Mouse (Mus musculus): Measurements from ENCODE around the gene Papss1.
A peak's percentile ranks its signal among the peaks of the same experiment; 100 is the strongest.

Papss1 gene

DNA sequence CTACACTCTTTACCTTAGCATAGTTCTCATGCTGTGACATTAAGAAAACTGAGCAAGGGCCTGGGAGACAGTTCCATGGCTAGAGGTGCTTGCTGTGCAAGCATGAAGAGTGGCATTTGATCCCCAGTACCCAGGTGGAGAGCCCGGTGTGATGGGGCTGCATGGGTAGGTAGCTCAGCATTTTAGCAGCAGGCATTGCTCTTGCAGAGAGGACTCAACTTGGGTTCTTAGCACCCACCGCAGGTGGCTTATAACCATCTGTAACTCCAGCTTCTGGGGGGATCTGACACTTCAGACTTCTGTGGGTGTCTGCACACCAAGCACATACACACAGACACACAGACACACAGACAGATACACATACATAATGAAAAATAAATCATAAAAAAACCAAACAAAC lies 69.5 kb downstream of the Papss1 start:
- no peak for DNase-seq (ENCODE audit: low read depth, low spot score)

DNA sequence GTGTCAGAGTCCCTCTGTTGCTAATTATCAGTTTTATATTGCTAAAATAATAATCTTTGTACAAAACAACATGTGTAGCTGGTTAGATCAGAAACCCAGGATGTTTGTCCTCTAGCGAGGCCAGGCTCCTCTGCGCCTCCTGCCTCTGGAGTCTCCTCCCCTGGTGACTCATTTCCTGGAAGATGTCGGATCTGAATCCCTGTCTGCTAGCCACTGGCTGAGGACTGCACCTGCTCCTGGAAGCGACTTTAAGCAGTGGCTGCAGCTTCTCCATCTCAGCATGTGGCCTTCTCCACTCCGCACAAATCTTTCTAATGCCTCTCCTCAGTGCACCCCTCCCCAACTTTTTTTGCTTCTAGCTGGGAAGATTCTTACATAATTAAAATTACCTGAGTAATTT lies 71.6 kb downstream of the Papss1 start:
- DNase-seq (ENCODE audit: low read depth, low spot score): peak; percentile 69

DNA sequence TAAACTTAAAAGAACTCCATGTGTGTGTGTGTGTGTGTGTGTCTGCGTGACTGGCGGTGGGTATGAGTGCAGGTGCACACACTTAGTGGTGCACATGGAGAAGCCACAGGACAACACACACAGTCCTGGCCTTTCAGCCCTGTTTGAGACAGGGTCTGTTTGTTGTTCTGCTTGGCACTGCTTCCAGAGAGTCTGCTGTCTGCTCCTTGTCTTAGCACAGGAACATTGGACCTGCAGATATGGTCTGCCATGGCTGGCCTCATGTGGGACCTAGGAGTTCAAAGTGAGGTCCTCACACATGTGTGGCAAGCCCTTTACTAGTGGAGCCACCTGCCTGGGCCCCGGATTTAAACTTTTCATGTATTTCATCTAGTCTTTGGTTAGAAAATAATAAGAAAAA lies 72.4 kb downstream of the Papss1 start:
- DNase-seq (ENCODE audit: low read depth, low spot score): no peak

DNA sequence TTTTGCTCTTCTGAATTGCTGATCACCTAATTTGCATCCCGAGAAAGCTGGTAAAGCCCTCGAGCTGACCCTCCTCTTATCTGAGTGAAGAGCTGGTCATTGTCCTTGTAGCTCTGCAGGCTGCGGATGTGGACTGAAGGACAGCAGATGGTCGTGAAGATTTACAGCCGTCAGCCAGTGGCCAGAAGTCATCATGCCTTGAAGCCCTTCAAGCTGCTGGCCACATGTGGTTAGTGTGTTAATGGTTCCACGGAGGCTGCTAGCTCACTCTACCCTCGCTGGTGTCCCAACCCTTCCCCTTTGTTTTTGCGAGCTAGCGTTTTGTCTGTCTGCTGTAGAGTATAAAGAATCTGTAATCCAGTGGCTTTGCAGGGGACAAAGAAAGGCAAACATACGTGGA lies 73.1 kb downstream of the Papss1 start:
- no peak for DNase-seq (ENCODE audit: low read depth, low spot score)

DNA sequence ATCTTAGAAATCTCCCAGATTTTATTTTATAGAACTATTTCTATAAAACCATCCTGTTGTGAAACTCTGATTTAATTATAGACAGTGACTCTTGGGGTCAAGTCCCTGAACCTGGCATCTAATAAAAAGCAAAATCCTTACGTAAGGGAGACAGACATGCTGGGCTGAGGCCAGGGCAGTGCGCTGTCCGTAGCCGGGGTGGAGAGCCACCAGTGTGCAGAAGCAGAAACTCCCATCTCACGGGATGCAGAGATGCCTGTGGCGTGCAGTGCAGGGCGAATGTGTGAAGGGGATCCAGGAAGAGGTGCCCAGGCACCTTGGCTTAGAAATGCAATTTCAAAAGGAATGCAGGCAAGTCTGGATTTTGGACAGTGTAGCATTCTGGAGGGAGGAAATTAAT lies 73.6 kb downstream of the Papss1 start:
- DNase-seq (ENCODE audit: low read depth, low spot score): no peak

DNA sequence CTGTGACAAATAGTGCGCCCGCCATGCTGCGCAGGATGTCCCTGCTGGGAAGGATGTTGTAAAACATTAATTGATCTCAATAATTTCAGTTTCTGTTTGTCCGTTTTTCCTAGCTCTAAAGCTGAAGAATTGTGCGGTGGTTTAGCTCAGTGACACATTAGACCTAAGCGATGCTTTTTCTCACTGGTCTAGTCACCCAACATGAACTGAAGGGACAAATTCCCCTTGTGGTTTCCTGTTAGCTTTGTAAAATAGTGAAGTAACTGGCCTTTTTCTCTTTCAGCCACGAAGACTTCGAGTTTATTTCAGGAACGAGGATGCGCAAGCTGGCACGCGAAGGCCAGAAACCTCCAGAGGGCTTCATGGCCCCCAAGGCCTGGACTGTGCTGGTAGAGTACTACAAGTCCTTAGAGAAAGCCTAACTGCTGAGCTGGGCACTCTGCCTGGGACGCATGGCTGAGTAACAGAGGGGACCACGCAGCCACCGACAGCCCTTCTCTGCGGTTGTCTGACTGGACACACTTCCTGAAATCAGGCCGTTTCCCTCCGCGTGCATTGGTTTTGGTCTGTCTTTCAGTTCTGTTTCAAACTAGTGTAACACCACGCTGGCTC lies 78.2 kb downstream of the Papss1 start:
- no peak for DNase-seq (ENCODE audit: low read depth, low spot score)

DNA sequence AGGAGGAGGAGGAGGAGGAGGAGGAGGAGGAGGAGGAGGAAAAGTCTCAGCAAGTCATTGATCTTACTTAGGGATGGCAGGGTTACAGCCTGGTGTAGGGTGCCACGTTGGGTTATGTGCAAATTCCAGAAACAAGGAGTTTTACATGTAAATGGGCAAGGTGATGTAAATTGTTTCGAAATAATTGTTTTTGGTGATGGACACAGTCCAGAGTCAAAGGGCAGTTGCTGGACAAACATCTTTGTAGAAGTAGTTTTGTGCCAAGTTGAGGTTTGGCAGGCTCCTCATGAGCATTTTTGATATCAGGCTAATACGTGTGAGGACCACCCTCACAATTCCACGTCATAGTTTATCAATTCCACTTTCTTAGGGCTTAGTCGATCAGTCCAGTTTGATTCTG lies 80.6 kb downstream of the Papss1 start:
- DNase-seq (ENCODE audit: low read depth, low spot score): no peak

DNA sequence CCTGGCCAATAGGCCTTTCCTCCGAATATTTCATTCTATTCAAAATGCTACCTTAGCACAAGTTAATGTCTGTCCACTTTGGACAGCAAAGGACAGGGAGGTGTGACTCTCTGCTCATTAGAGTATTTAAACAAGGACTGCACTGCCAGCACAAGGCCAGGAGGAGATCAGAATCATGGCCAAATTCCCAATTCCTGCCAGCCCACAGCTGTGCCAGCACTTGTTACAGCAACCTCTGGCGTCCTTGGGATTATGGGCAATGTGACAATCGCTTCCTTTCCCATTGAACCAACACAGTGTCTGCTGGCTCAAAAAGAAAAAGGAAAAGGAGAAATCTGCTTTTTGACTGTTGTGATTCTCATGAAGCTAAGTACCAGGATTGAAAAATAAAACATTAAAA lies 89.8 kb downstream of the Papss1 start:
- DNase-seq (ENCODE audit: low read depth, low spot score): no peak

DNA sequence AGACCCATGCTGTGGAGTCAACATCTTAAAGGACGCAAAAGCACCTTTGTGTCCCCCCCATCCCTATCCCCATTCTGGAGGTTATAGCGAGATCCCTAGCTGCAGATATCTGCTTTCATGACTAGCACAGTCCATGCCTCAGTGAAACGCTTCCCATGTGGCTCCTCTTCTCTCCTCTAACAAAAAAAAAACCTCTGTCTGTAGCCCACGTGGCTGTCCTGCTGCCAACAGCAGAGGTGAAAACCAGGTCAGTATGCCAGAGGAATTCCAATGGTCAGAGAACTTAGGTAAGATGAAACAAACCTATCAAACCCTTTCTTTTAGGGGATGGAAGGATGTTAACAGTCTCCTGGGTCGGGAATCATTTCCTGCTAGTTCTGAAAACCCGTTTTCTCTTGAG lies 91.5 kb downstream of the Papss1 start:
- no peak for DNase-seq (ENCODE audit: low read depth, low spot score)

DNA sequence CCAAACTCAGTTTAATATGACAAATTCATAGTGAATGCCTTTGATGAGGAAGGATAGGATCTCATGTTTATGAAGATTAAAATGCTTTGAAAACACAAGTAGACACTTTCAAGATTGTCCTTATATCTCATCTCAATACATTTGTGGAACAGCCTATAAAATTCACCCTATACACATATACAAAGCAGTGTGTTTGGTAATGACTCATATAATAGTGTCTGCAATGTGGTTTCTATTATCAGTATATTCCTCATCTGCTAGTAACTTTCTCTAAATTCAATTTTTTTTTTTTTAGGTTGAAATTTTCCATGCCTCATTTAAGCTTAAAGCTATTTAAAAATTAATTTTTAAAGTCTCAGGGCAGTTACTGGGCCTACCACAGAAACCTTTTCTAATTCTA lies 95.6 kb downstream of the Papss1 start:
- no peak for DNase-seq (ENCODE audit: low read depth, low spot score)

DNA sequence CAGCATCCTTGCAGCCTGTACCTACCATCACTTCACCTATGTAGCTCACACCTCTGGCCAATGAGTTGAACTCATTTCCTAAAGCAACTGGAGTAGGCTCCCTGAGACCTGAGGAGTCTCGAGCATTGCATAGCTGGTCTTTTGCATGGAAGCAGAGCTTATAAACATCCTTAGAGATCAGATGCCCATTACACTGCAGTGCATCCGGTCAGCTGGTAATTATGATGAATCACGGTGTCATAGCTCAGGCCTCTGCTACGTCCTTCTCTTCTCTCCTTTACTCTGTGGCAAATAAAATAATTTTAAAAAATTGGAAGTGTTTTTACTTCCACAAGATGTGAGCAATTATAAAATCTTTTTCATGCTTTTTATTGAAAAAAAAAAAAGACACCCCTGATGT lies 96.1 kb downstream of the Papss1 start:
- DNase-seq (ENCODE audit: low read depth, low spot score): no peak

DNA sequence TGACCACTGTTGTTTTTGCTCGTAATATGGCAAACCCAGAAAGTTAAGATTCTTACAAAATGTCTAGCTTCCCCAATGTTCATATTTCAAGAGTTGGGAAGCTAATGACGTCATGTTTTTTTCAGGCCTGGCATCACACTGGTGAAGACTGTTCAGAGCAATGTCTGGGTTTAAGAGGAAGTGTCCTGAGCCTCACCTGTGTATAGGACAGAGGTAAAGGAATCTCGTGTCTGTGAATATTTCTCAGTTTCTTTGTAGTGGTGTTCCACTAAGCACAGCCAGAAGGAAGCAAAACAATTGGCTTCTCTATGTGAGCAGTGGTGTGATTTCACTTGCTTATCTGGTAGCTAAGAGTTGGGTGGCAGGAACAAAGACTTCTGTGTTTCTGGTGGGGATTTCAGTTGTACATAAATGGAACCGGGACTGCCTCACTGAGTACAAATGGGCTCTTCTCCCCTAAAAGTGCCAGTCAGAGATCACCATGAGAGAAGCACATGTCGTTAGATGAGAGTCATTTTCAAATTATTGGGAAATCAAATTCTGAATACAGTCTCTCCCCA lies 98.1 kb downstream of the Papss1 start:
- DNase-seq (ENCODE audit: low read depth, low spot score): no peak

DNA sequence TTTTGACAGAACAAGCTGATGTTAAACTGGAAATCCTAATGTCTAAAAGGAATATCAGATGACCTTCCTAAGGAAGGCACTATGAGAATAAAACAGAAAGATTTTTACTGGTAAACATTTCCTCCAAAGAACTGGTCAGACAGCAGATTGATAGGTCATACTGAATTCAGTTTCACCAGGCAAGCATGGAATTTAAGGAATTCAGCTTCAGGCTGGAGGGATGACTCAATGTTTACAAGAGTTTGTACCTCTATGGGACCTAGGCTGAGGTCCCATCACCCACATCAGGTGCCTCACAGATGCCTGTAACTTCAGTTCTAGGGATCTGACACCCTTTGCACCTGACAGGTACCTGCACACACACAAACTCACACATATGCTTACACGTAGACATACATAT lies 105.3 kb downstream of the Papss1 start:
- no peak for DNase-seq (ENCODE audit: low read depth, low spot score)

DNA sequence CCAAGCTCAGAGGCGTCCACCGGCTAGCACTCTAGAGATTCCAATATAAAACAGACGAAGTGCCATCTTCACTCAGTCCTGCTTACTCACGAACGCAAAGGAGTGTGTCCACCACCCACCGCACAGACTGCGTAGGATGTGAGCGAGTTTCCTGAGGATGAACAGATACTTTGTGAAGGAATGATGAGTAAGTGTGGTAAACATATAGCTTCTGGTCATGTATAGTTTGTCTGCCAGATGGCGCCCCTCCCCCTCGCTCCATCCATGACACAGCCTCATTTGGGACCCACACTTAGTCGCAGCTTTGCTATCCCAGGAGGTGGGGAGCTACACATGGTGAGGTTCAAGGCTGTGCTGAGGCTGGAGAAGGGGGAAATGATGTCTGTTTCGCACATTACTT lies 121.5 kb downstream of the Papss1 start:
- no peak for DNase-seq (ENCODE audit: low read depth, low spot score)

DNA sequence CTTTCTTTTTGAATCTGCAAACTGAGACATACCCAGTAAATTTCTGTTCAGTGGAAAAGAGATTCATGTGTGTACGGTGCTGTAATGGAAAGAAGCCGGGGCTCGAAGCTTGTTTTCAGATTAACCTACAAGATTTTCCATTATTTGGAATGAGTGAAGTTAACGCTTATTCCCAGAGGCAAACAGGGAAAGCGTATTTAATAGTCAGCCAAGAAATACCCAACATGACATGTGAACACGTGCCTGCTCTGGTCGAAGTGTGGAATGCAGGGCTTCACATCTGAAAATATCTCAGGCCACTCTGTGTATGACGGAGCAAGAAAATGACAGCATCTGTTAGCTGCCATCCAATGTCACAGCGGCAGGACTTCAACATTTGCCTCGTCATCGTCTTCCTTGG lies 125.4 kb downstream of the Papss1 start:
- DNase-seq (ENCODE audit: low read depth, low spot score): no peak

DNA sequence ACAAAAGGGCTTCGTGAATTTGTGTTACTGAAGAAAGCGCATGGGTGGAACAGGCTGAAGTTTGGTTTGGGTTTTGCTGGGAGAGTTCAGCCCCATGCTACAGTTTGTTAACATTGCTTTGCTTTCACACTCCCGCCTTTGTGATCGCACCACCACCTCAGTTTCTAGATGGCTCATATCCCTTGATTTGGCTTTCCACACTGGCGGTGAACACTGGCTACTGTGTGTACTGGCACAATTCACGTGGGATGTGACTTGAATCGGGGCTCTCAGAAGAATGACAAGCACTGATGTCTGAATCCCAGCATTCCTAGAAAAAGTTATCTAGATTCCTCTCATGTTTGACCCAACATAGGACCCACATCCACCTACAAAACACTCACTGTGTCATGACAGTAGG lies 126.0 kb downstream of the Papss1 start:
- no peak for DNase-seq (ENCODE audit: low read depth, low spot score)

DNA sequence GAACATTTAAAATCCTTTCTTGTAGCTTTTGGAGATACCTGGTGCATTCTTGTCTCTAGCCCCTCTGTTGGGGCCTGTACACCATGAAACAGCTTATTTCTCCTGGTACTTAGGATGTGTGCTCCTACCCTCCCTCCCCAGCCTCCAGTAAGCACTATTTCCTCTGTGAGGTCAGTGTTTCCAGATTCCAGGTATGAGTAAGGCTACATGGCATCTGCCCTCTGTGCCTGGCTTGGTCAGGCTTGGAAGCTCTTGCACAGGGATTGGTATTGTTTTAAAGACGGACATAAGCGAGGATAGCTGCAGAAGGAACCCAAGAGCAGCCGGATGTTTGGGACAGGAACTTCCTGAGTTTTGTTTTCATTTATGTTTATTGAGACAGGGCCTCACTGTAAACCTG lies 126.6 kb downstream of the Papss1 start:
- no peak for DNase-seq (ENCODE audit: low read depth, low spot score)

All from R1 (cell line).